Mouse (Mus musculus): Measurements from ENCODE around the gene Hist1h2ac. TPM values are rescaled to one million over a fixed set of nuclear protein-coding genes. Genes with fewer than 3 reads are reported as not detected.

Gene Hist1h2ac
- polyA plus RNA-seq, 1 experiment from 2014 or later, result 1.6 TPM

DNA sequence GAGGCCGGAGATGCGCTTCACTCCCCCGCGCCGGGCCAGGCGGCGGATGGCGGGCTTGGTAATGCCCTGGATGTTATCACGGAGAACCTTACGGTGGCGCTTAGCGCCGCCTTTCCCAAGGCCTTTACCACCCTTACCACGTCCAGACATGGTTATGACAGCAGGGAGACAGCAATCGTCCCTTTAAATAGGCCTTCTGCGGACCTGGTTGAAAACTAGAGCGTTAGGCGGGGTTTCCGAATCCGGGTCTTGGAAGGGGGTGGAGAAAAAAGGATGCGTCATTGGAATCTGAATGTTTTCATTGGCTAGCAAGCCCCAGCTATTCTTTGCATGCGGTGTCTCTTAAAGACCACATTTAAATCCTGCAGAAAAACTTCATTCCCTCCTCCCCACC, 14.5 kb upstream of the Hist1h2ac start, which contains the start of gene Hist1h4c:
Gene Hist1h4c, minus strand, starts transcription at position 155 of the 394 bp plus-strand sequence.
- peak; percentile 96 for ATAC-seq (ENCODE audit: low FRiP score)
- WGBS, result 0% methylated on average over 22 of the region's 22 CpGs
- H3K36me3 ChIP-seq (replicated peaks), result no peaks in the 10 kb centered on the region

DNA sequence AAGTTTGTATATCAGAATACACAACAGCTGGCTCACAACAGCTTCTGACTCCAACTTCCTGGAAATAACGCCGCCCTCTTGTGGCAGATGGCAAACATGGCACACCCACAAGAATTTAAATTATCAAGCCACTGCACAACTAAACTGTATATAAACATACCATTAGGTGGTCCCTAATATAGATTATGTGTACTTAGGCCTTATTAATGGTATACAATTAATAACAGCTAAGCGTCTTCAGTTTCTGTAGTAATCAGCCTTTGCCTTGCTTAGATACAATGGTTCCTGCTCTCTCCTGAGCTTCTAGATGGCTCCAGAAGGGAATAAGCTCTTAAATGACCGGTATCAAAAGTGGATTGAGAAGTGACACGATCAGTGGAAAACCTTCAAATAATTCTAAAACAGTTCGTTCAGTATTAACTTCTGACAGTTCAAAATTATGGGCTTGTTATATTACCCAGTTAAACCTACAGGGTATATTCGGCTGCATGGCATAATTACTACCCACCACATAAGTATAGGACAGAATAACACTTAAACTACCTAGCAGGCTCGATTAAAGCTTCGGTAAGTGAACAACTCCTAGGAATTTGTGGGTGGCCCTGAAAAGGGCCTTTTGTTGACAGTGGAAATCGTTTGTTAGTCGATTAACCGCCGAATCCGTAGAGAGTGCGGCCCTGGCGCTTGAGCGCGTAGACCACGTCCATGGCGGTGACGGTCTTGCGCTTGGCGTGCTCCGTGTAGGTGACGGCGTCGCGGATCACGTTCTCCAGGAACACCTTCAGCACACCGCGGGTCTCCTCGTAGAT, 13.9 kb upstream of the Hist1h2ac start:
- Histone ChIP-seq H3K9ac (peak overlapping the region; percentile 59), H3K4me1 (0 out of 2 replicates have a peak, but pooled peaks cover 9% of the 10 kb centered on the region), H3K36me3 (replicated peaks) (no peaks in the 10 kb centered on the region), H3K27ac (peak overlapping the region; percentile 96), H3K4me2 (peak overlapping the region; percentile 73), H3K4me3 (replicated peaks) (peak overlapping the region; percentile 48), H3K27me3 (no peaks in the 10 kb centered on the region), H3K9me3 (no peaks in the 10 kb centered on the region)
- WGBS, result under 1% methylated on average over 25 of the region's 32 CpGs
- peak; percentile 64 for ATAC-seq (ENCODE audit: low FRiP score)

More for the DNA sequence above, 14.5 kb upstream of the Hist1h2ac start, which contains the start of gene Hist1h4c:
- Histone ChIP-seq H3K9ac (peak within 1 kb of the TSS; percentile 59), H3K27me3 (no peaks in the 10 kb centered on the region), H3K4me3 (replicated peaks) (peak within 1 kb of the TSS; percentile 48), H3K27ac (peak within 1 kb of the TSS; percentile 96), H3K9me3 (no peaks in the 10 kb centered on the region), H3K4me2 (peak within 1 kb of the TSS; percentile 73), H3K4me1 (0 out of 2 replicates have a peak, but pooled peaks cover 9% of the 10 kb centered on the region)

DNA sequence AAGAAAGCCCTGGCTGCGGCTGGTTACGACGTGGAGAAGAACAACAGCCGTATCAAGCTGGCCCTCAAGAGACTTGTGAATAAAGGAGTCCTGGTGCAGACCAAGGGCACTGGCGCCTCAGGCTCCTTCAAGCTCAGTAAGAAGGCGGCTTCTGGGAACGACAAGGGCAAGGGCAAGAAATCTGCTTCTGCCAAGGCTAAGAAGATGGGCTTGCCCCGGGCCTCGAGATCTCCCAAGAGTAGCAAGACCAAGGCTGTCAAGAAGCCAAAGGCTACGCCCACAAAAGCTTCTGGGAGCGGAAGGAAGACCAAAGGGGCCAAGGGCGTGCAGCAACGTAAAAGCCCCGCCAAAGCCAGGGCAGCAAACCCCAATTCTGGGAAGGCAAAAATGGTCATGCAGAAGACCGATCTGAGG, 12.3 kb upstream of the Hist1h2ac start:
- no peaks in the 10 kb centered on the region for H3K27me3 ChIP-seq
- no peaks in the 10 kb centered on the region for H3K9me3 ChIP-seq
- 0 out of 2 replicates have a peak, but pooled peaks cover 9% of the 10 kb centered on the region for H3K4me1 ChIP-seq
- WGBS, result 69% methylated on average over 15 of the region's 15 CpGs
- ATAC-seq (ENCODE audit: low FRiP score), result no peak
- no peak overlapping the region for H3K4me3 ChIP-seq (replicated peaks)
- H3K27ac ChIP-seq, result no peak overlapping the region
- H3K36me3 ChIP-seq (replicated peaks), result no peaks in the 10 kb centered on the region
- no peak overlapping the region for H3K9ac ChIP-seq
- H3K4me2 ChIP-seq, result no peak overlapping the region

DNA sequence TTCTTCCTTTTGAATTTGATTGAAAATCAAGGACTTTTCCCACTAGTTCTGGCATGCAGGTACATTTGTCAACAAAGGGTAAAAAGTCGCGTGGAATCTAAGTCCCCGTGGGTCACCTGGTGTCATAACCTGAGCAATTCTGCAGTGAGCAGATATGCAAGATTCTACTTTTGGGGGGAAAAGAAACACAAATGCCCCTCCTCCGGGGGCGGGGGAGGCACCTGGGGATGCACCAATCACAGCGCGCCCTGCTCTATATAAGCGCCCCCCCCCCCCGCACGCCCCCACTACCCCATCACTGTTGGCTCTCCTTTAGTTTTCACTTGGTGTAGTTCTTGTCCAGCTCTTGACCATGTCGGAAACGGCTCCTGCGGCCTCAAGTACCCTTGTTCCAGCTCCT, 11.8 kb upstream of the Hist1h2ac start, which contains the start of gene Hist1h1t:
Gene Hist1h1t, plus strand, starts transcription at position 301 of the 400 bp plus-strand sequence.
- H3K27ac ChIP-seq, result no peak within 1 kb of the TSS
- no peak within 1 kb of the TSS for H3K9ac ChIP-seq
- H3K4me2 ChIP-seq, result no peak within 1 kb of the TSS
- H3K4me3 ChIP-seq (replicated peaks), result no peak within 1 kb of the TSS
- no peaks in the 10 kb centered on the region for H3K27me3 ChIP-seq
- ATAC-seq (ENCODE audit: low FRiP score), result no peak
- no peaks in the 10 kb centered on the region for H3K36me3 ChIP-seq (replicated peaks)
- 52% methylated on average over 13 of the region's 13 CpGs for WGBS
- no peaks in the 10 kb centered on the region for H3K9me3 ChIP-seq
- H3K4me1 ChIP-seq, result 0 out of 2 replicates have a peak, but pooled peaks cover 9% of the 10 kb centered on the region

DNA sequence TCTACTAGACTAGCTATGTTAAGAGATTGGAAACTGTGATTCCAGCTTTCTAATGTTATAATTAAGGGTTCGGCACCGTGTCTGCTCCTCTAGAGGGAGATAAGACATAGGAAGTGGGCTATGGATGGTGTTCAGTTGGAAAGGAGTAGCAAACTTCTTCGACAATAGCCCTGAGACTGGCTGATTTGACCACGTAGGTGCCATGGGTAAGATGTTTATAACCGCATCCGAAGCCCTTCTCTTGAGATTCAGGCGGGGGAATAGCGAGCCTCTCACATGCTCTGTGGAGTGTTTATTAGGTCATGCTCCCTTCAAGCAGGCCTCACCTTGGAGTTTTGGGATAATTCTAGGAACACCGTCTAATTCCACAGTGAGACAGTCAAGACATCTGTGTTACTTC, 11.2 kb upstream of the Hist1h2ac start:
- H3K4me3 ChIP-seq (replicated peaks), result no peak overlapping the region
- 94% methylated on average over 9 of the region's 9 CpGs for WGBS
- no peak overlapping the region for H3K4me2 ChIP-seq
- ATAC-seq (ENCODE audit: low FRiP score), result no peak
- H3K9me3 ChIP-seq, result no peaks in the 10 kb centered on the region
- 0 out of 2 replicates have a peak, but pooled peaks cover 9% of the 10 kb centered on the region for H3K4me1 ChIP-seq
- no peak overlapping the region for H3K27ac ChIP-seq
- no peaks in the 10 kb centered on the region for H3K36me3 ChIP-seq (replicated peaks)
- H3K9ac ChIP-seq, result no peak overlapping the region
- no peaks in the 10 kb centered on the region for H3K27me3 ChIP-seq

DNA sequence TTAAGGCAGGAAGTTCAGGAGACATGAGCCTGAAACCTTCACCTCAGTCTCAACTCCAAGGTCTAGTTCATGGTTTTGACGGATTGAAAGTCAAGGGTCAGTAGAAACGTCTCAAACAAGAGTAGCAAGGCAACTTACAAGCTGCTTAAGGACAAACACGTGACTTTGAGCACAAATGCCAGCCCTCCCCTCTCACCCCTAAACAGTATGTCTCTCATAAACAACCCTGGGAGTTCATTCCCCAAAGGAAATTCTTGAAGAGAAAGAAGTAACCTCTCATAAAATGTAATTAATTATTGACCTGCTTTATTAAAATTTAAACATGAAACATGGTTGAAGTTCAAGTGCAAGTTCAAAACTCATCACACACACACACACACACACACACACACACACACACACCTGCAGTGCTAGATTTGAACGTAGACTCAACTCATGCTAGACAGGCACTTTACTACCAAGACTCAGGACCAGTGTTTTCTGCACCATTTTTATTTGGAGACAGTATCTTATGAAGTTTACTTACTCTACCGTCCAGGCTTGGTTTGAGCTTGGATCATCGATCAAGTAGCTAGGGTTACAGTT, 10.2 kb upstream of the Hist1h2ac start:
- Histone ChIP-seq H3K27me3 (no peaks in the 10 kb centered on the region), H3K9me3 (no peaks in the 10 kb centered on the region), H3K36me3 (replicated peaks) (no peaks in the 10 kb centered on the region), H3K27ac (no peak overlapping the region), H3K9ac (no peak overlapping the region), H3K4me3 (replicated peaks) (no peak overlapping the region), H3K4me2 (no peak overlapping the region), H3K4me1 (0 out of 2 replicates have a peak, but pooled peaks cover 9% of the 10 kb centered on the region)
- 87% methylated on average over 6 of the region's 6 CpGs for WGBS
- no peak for ATAC-seq (ENCODE audit: low FRiP score)

DNA sequence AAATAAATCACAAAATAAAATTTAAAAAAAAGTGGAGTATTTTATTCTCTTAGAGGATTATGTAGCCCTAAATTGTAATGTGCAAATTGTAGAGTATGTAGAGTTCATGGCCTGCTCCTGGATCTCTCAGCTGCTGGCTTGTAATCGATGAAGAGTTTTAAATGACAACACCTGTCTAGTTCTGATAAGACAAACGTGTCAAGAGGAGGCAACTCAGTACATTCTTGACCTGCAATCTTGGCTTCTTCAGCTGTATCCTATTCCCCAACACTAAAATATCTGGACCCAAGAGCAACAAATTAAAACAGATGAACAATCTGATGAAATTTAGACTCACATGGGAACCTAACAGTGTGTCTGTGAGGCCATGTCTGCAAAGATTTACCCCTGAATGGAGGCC, 5.7 kb upstream of the Hist1h2ac start:
- Histone ChIP-seq H3K27me3 (no peaks in the 10 kb centered on the region), H3K27ac (no peak overlapping the region), H3K36me3 (replicated peaks) (no peaks in the 10 kb centered on the region), H3K9me3 (no peaks in the 10 kb centered on the region), H3K4me1 (peaks cover 13% of the 10 kb centered on the region), H3K9ac (no peak overlapping the region), H3K4me3 (replicated peaks) (no peak overlapping the region), H3K4me2 (no peak overlapping the region)
- ATAC-seq (ENCODE audit: low FRiP score), result no peak
- 79% methylated on average over 2 of the region's 2 CpGs for WGBS

DNA sequence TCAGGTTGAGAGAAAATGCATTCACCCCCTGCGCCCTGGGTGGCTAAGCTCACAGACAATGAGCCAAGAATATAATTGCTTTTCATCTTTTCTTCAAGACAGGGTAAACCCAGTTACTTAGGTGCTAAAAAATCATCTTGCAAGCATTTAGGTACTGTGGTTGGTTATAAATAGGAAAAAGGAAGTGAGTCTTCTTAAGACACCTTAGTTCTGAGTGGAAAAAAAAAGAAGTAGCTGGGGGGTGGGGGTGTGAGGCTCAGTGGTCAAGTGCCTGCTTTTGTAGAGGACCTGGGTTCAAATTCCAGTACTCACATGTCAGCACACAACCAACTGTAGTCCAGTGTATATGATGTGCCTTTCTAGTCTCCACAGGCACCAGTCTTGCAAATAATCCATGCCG, 5.2 kb upstream of the Hist1h2ac start:
- Histone ChIP-seq H3K4me1 (peaks cover 13% of the 10 kb centered on the region), H3K27ac (no peak overlapping the region), H3K27me3 (no peaks in the 10 kb centered on the region), H3K4me3 (replicated peaks) (no peak overlapping the region), H3K4me2 (no peak overlapping the region), H3K36me3 (replicated peaks) (no peaks in the 10 kb centered on the region), H3K9ac (no peak overlapping the region), H3K9me3 (no peaks in the 10 kb centered on the region)
- no peak for ATAC-seq (ENCODE audit: low FRiP score)
- WGBS, result 94% methylated on average over 2 of the region's 2 CpGs

DNA sequence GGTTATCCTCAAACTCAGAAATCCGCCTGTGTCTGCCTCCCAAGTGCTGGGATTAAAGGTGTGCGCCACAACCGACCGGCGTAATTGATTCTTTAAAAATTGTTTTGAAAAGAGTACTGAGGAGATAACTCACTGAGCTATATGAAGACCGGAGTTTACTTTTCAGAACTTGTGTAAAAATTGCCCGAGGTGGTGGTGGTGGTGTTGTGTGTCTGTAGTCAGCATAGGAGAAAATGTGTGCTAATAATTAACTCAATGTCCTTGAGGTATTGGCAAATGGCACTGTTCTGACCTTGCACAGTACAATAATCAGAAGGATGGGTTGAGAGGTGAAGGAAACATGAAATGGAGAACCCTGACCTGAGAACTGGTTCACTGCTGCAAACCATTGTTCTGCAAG, 4.2 kb upstream of the Hist1h2ac start:
- Histone ChIP-seq H3K27me3 (no peaks in the 10 kb centered on the region), H3K9ac (no peak overlapping the region), H3K36me3 (replicated peaks) (no peaks in the 10 kb centered on the region), H3K4me1 (peaks cover 16% of the 10 kb centered on the region), H3K4me2 (no peak overlapping the region), H3K4me3 (replicated peaks) (no peak overlapping the region), H3K9me3 (no peaks in the 10 kb centered on the region), H3K27ac (no peak overlapping the region)
- ATAC-seq (ENCODE audit: low FRiP score), result no peak
- WGBS, result 92% methylated on average over 7 of the region's 7 CpGs

DNA sequence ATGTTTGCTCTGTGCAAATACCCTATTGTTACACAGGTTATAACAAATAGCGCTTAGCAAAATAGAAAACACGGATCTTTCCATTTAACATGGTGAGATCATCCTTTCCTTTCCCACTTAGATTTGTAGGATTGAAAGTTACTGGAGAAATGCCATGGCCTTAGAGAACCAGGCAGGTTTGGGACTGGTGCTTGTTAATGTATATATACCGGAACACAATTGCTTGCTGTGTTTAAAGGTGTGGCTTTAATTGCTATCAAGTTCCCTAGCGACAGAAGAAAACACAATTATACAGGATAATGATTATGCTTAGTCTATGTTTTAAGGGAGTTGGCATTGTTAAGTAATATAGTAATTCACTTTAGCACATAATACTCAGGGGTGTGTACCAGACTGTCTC, 3.4 kb upstream of the Hist1h2ac start:
- Histone ChIP-seq H3K4me1 (peaks cover 19% of the 10 kb centered on the region), H3K9ac (no peak overlapping the region), H3K4me3 (replicated peaks) (no peak overlapping the region), H3K27me3 (no peaks in the 10 kb centered on the region), H3K4me2 (no peak overlapping the region), H3K36me3 (replicated peaks) (no peaks in the 10 kb centered on the region), H3K9me3 (no peaks in the 10 kb centered on the region), H3K27ac (no peak overlapping the region)
- WGBS, result 90% methylated on average over 4 of the region's 4 CpGs
- no peak for ATAC-seq (ENCODE audit: low FRiP score)

DNA sequence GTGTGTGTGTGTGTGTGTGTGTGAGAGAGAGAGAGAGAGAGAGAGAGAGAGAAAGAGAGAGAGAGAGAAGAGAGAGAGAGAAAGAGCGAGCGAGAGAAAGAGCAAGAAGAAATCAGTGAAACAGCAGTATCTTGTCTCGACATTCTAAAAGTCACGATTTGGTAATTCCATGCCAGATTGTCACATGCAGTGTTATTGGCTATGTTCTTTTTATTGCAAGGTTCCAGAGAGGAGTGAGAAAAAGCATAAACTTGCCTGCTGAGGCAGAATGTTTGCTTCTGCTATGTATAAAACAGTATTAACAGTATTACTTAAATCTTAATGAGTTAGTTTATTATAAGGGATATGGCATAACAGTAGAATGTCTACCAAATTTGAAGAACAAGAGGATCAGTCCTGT, 2.2 kb upstream of the Hist1h2ac start:
- H3K9ac ChIP-seq, result peak overlapping the region; percentile 66
- no peaks in the 10 kb centered on the region for H3K9me3 ChIP-seq
- H3K4me2 ChIP-seq, result peak overlapping the region; percentile 62
- no peak for ATAC-seq (ENCODE audit: low FRiP score)
- H3K4me3 ChIP-seq (replicated peaks), result peak overlapping the region; percentile 48
- H3K27me3 ChIP-seq, result no peaks in the 10 kb centered on the region
- 58% methylated on average over 4 of the region's 4 CpGs for WGBS
- no peaks in the 10 kb centered on the region for H3K36me3 ChIP-seq (replicated peaks)
- peak overlapping the region; percentile 99 for H3K27ac ChIP-seq
- H3K4me1 ChIP-seq, result peaks cover 19% of the 10 kb centered on the region

DNA sequence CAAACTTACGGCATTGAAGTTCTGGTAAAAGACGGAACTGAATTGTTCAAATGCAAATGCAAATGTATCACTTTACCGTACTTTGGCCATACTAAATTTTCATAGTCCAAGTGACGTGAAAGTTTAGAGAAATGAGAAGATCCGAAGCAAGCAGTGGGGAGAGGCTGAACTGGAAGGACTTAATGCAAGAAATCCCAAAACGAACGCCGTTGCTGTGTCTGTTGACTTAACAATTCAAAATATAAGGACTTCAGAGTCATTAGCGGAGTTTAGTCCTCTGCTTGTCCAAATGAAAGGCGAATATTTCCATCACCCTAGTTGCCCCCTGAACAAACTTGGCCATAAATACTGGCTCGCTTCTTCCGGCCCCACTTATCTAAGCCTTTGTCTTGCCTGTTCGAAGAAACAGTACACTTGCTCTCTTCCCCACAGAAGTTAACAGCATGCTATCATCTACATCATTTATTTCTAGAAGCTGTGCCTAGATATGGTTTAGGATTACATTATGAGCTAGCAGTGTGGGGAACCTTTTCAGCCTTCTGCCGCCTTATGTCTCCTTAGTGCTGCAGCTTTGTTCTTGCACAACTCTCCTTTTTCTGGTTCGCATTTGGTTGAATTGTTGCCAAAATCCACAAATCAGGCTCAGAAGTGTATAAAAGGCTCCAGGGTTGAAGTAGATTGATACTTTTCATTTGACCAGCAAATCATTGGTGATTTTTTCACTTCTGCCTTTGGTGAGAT, 1.5 kb upstream of the Hist1h2ac start:
- peak overlapping the region; percentile 48 for H3K4me3 ChIP-seq (replicated peaks)
- peak overlapping the region; percentile 99 for H3K27ac ChIP-seq
- peak overlapping the region; percentile 66 for H3K9ac ChIP-seq
- no peak for ATAC-seq (ENCODE audit: low FRiP score)
- peaks cover 19% of the 10 kb centered on the region for H3K4me1 ChIP-seq
- no peaks in the 10 kb centered on the region for H3K27me3 ChIP-seq
- 10% methylated on average over 15 of the region's 15 CpGs for WGBS
- no peaks in the 10 kb centered on the region for H3K36me3 ChIP-seq (replicated peaks)
- no peaks in the 10 kb centered on the region for H3K9me3 ChIP-seq
- H3K4me2 ChIP-seq, result peak overlapping the region; percentile 62
